Mouse (Mus musculus) layer of hippocampus, adult 2 months (tissue): ENCODE measurements at regions not wholly inside any gene's neighbourhood (a gene's known extent, or its start where the extent isn't known, plus 50 kb on each side); places are given as distances from the start of the nearest gene placed in this dataset.
A peak's percentile ranks its signal among the peaks of the same experiment; 100 is the strongest.

ENCODE experiments used
- DNase-seq, 2 experiments: peaks; one replicate each; pipeline ENCODE4 v3.0.0; 2022; ENCODE audit warnings: low spot score in 2 of 2
- H3K27ac ChIP-seq: fragments of 200-600 bp; 2 replicates; pipeline ENCODE4 v1.8.1; 2022
- H3K4me3 ChIP-seq: fragments of 200-600 bp; 2 replicates; pipeline ENCODE4 v1.8.1; 2022; ENCODE audit warnings: mild to moderate bottlenecking
- CTCF ChIP-seq: fragments of 200-600 bp; conservative IDR thresholded peaks from 2 replicates; pipeline ENCODE4 v1.8.1; 2022; ENCODE audit warnings: antibody characterized with exemption, mild to moderate bottlenecking, moderate library complexity

GRCm38 (mm10) chr13:46096416-46096815 lies 131.6 kb upstream of the Atxn1 start:
- peak overlapping the region; percentile 77 for H3K27ac ChIP-seq
- no peak for TF ChIP-seq CTCF
- peak; percentile 47 to 52 for DNase-seq
- H3K4me3 ChIP-seq, result no peak overlapping the region

GRCm38 (mm10) chr13:46092787-46093186 lies 128.0 kb upstream of the Atxn1 start:
- Histone ChIP-seq H3K4me3 (no peak overlapping the region), H3K27ac (no peak overlapping the region)
- peak in 1 of 2 experiments; percentile 18 for DNase-seq
- TF ChIP-seq CTCF, result no peak

DNA sequence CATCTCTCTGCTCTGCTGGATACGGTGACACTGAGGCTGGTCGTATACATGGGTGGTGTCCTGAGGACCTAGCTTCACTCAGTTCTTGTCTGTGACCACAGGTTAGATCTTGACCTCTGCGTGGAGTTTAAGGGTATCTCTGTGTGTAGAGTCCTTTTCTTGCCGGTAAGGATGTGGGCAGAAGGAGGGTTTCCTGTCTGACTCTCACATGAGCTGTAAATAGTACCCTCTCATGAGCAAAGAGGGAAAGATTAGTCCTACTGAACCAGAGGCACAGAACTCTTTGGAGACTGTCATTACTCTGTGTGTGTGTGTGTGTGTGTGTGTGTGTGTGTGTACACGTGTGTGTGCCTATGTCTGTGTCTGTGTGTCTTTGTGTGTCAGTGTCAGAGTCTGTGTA lies 126.3 kb upstream of the Atxn1 start:
- no peak for TF ChIP-seq CTCF
- no peak for DNase-seq
- Histone ChIP-seq H3K4me3 (no peak overlapping the region), H3K27ac (no peak overlapping the region)

DNA sequence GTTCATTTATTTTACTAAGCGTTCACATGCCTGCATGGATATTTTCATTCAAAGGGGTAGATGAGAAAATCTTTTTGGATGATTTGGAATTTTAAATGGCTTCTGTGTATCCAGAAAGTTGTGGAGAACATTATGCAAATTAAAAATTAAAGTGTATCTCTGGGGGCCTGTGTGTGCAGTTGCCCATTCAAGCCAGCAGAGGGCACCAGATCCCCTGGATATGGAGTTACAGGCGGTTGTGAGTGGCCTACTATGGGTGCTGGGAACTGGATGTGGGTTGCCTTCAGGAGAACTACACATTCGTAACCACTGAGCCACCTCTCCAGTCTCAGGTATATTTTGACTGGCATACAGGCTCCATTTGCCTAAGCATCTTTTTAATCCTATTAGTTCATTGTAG lies 123.4 kb upstream of the Atxn1 start:
- no peak for DNase-seq
- peak; percentile 63 for TF ChIP-seq CTCF
- Histone ChIP-seq H3K27ac (no peak overlapping the region; the same call in 1 of the 2 replicates), H3K4me3 (no peak overlapping the region)

DNA sequence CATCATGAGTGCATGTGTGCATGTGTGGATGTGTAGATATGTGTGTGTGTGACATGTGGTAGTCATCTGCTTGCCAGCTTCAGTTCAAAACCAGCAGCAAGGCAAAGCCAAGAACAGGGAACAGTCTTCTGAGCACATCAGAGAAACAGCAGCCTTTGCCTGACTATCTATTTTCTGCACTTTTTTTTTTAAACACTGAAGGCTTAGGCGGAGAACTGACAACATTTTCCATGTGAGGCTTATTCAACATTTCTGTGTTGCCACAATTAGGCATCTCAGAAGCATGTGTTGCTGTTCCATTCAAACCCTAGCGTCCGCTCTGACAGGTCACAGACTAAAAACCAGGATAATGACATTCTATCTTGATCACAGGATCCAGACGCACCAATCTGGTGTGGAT lies 122.9 kb upstream of the Atxn1 start:
- DNase-seq, result no peak
- Histone ChIP-seq H3K27ac (no peak overlapping the region; the same call in 1 of the 2 replicates), H3K4me3 (no peak overlapping the region)
- no peak for TF ChIP-seq CTCF

DNA sequence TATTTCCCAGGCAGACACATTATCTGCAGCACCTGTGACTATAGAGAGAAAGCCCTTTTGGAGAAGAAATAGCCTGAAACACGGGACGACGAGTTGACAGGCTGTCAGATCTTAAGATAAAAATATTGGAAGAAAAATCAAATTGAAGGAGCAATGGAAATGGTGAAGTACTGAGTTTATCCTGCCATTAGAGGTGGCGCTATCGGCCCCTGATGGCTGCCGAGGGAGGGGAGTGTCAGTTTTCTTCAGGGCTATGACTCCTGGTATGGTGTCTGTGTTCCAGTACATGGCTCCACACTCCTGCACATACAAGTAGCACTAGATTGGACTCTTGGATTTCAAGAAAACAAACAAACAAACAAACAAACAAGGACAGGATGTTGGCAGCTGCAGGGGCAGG lies 112.1 kb upstream of the Atxn1 start:
- DNase-seq, result no peak
- no peak overlapping the region for H3K4me3 ChIP-seq
- no peak overlapping the region for H3K27ac ChIP-seq
- peak; percentile 63 for TF ChIP-seq CTCF

DNA sequence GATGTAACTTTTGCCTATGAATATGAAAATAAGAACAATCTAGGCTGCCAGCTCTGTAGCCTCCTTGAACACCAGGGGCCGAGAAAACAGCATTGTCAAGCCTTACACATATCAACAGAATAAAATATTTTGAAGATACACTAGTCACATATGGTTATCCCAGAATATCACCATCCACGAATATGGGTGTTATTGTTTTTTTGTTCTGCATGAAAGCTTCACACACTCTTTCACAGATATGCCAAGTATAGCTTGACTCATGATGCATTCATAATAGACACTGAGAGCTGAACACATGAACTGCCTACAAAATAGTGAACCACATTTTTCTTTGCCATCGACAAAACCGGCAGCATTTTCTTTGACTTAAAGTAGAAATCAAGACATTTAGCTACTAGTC lies 106.9 kb upstream of the Atxn1 start:
- no peak for TF ChIP-seq CTCF
- Histone ChIP-seq H3K4me3 (no peak overlapping the region), H3K27ac (no peak overlapping the region)
- DNase-seq, result no peak

GRCm38 (mm10) chr13:46069571-46069970 lies 104.8 kb upstream of the Atxn1 start:
- Histone ChIP-seq H3K27ac (no peak overlapping the region), H3K4me3 (no peak overlapping the region)
- no peak for TF ChIP-seq CTCF
- no peak for DNase-seq

GRCm38 (mm10) chr13:46062758-46063157 lies 98.0 kb upstream of the Atxn1 start:
- H3K27ac ChIP-seq, result no peak overlapping the region
- no peak overlapping the region for H3K4me3 ChIP-seq
- DNase-seq, result no peak
- no peak for TF ChIP-seq CTCF

DNA sequence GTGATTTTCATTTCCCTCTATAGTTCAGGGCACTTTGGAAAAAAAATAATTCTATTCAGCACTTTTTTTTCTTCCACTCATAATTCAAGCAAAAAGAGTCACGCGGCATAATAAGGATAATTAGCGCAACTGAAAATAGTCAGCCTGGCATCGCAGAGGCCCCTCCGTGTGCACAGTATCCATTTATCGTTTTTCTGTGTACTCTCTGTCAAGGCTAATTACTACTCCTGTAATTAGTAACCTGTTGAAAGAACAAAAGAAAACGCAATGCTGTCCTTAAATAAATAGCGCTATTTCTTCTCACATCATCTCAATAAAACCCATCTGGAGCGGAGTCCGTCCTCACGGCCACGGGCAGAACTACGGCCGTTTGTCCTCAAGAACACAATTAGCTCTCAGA lies 95.1 kb upstream of the Atxn1 start:
- Histone ChIP-seq H3K4me3 (no peak overlapping the region), H3K27ac (no peak overlapping the region)
- no peak for DNase-seq
- TF ChIP-seq CTCF, result no peak

- H3K27ac ChIP-seq, result no peak overlapping the region
- no peak for DNase-seq
- no peak for TF ChIP-seq CTCF
Measured at GRCm38 (mm10) chr13:46058862-46059261, 94.1 kb upstream of the Atxn1 start.

DNA sequence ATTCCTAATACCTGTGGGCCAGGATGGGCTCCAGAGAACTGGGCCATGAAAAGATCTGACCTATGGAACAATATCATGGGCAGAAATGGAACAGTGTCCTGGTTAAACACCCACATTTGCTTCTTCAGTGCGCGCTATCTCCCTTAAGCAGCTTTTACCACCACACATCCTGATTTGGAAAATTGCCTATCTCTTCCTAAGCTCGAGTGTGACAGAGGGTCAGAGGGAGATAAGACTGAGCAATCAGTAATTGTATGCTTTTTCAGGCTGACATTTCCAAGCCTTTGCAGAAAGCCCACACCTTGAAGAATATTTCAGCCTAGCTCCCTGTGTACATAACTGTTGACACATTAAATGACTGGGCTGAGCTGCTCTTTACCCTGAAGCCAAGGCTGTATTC lies 93.5 kb upstream of the Atxn1 start:
- no peak for TF ChIP-seq CTCF
- Histone ChIP-seq H3K4me3 (no peak overlapping the region), H3K27ac (no peak overlapping the region)
- no peak for DNase-seq

More at GRCm38 (mm10) chr13:46058862-46059261, 94.1 kb upstream of the Atxn1 start:
- no peak overlapping the region for H3K4me3 ChIP-seq

- no peak overlapping the region for H3K4me3 ChIP-seq
- TF ChIP-seq CTCF, result no peak
- DNase-seq, result no peak
- no peak overlapping the region for H3K27ac ChIP-seq
Measured at GRCm38 (mm10) chr13:46055410-46055809, 90.6 kb upstream of the Atxn1 start.

- H3K27ac ChIP-seq, result peak overlapping the region; percentile 92
- DNase-seq, result peak; percentile 41 to 58
- TF ChIP-seq CTCF, result no peak
Measured at GRCm38 (mm10) chr13:46043568-46043967, 78.8 kb upstream of the Atxn1 start.

GRCm38 (mm10) chr13:46043016-46043415 lies 78.2 kb upstream of the Atxn1 start:
- DNase-seq, result peak in 1 of 2 experiments; percentile 54
- TF ChIP-seq CTCF, result no peak
- peak overlapping the region; percentile 92 for H3K27ac ChIP-seq
- H3K4me3 ChIP-seq, result peak overlapping the region; percentile 43

More at GRCm38 (mm10) chr13:46043568-46043967, 78.8 kb upstream of the Atxn1 start:
- H3K4me3 ChIP-seq, result peak overlapping the region; percentile 43
